Mouse (Mus musculus): Measurements from ENCODE around the gene Olfr1133. TPM values are rescaled to one million over a fixed set of nuclear protein-coding genes. Genes with fewer than 3 reads are reported as not detected.

Olfr1133 gene
- polyA plus RNA-seq, 1 experiment from 2014 or later: not detected

Other genes starting within 250 kb of the Olfr1133 start
- not detected in 2 replicates for gene Olfr1123, start 230.7 kb downstream of the Olfr1133 start, polyA plus RNA-seq (2014; fragmentation: Nextera tagmentation; extraction: Ambion mirVana)
- 0.09 and 0.21 TPM in 2 replicates for gene Olfr1124, start 217.1 kb downstream of the Olfr1133 start, polyA plus RNA-seq (2014; fragmentation: Nextera tagmentation; extraction: Ambion mirVana)
- not detected in 2 replicates for gene Olfr1126, start 193.4 kb downstream of the Olfr1133 start, polyA plus RNA-seq (2014; fragmentation: Nextera tagmentation; extraction: Ambion mirVana)
- not detected in 2 replicates for gene Pramel7, start 150.3 kb downstream of the Olfr1133 start, polyA plus RNA-seq (2014; fragmentation: Nextera tagmentation; extraction: Ambion mirVana)
- gene Pramel6, start 140.8 kb downstream of the Olfr1133 start, polyA plus RNA-seq (2014; fragmentation: Nextera tagmentation; extraction: Ambion mirVana): not detected in 2 replicates
- not detected in 2 replicates for gene Olfr153, start 115.6 kb downstream of the Olfr1133 start, polyA plus RNA-seq (2014; fragmentation: Nextera tagmentation; extraction: Ambion mirVana)
- not detected in 2 replicates for gene Olfr1128, start 101.8 kb downstream of the Olfr1133 start, polyA plus RNA-seq (2014; fragmentation: Nextera tagmentation; extraction: Ambion mirVana)
- not detected in 2 replicates for gene Olfr1129, start 73.5 kb downstream of the Olfr1133 start, polyA plus RNA-seq (2014; fragmentation: Nextera tagmentation; extraction: Ambion mirVana)
- not detected in 2 replicates for gene Olfr1130, start 41.2 kb downstream of the Olfr1133 start, polyA plus RNA-seq (2014; fragmentation: Nextera tagmentation; extraction: Ambion mirVana)
- not detected in 2 replicates for gene Olfr1131, start 20.3 kb downstream of the Olfr1133 start, polyA plus RNA-seq (2014; fragmentation: Nextera tagmentation; extraction: Ambion mirVana)
- not detected in 2 replicates for gene Olfr1132, start 9.8 kb downstream of the Olfr1133 start, polyA plus RNA-seq (2014; fragmentation: Nextera tagmentation; extraction: Ambion mirVana)
- gene Olfr1134, start 11.1 kb upstream of the Olfr1133 start, polyA plus RNA-seq (2014; fragmentation: Nextera tagmentation; extraction: Ambion mirVana): not detected in 2 replicates
- gene Olfr1135, start 26.3 kb upstream of the Olfr1133 start, polyA plus RNA-seq (2014; fragmentation: Nextera tagmentation; extraction: Ambion mirVana): not detected in 2 replicates
- not detected in 2 replicates for gene Olfr1136, start 46.6 kb upstream of the Olfr1133 start, polyA plus RNA-seq (2014; fragmentation: Nextera tagmentation; extraction: Ambion mirVana)
- gene Olfr1137, start 65.8 kb upstream of the Olfr1133 start, polyA plus RNA-seq (2014; fragmentation: Nextera tagmentation; extraction: Ambion mirVana): not detected in 2 replicates
- gene Olfr1138, start 92.6 kb upstream of the Olfr1133 start, polyA plus RNA-seq (2014; fragmentation: Nextera tagmentation; extraction: Ambion mirVana): not detected in 2 replicates
- not detected in 2 replicates for gene Olfr1140, start 96.4 kb upstream of the Olfr1133 start, polyA plus RNA-seq (2014; fragmentation: Nextera tagmentation; extraction: Ambion mirVana)
- gene Olfr1141, start 106.6 kb upstream of the Olfr1133 start, polyA plus RNA-seq (2014; fragmentation: Nextera tagmentation; extraction: Ambion mirVana): not detected in 2 replicates
- gene Olfr152, start 132.1 kb upstream of the Olfr1133 start, polyA plus RNA-seq (2014; fragmentation: Nextera tagmentation; extraction: Ambion mirVana): not detected in 2 replicates
- not detected in 2 replicates for gene Olfr1143, start 153.2 kb upstream of the Olfr1133 start, polyA plus RNA-seq (2014; fragmentation: Nextera tagmentation; extraction: Ambion mirVana)
- not detected in 2 replicates for gene Olfr1145, start 162.4 kb upstream of the Olfr1133 start, polyA plus RNA-seq (2014; fragmentation: Nextera tagmentation; extraction: Ambion mirVana)
- gene Olfr1148, start 183.2 kb upstream of the Olfr1133 start, polyA plus RNA-seq (2014; fragmentation: Nextera tagmentation; extraction: Ambion mirVana): not detected in 2 replicates
- gene Olfr1150-ps1, start 196.6 kb upstream of the Olfr1133 start, polyA plus RNA-seq (2014; fragmentation: Nextera tagmentation; extraction: Ambion mirVana): not detected in 2 replicates
- gene Olfr1151, start 208.5 kb upstream of the Olfr1133 start, polyA plus RNA-seq (2014; fragmentation: Nextera tagmentation; extraction: Ambion mirVana): not detected in 2 replicates
- 0.03 TPM in 1 of 2 replicates, not detected in the other for gene Olfr1152, start 219.1 kb upstream of the Olfr1133 start, polyA plus RNA-seq (2014; fragmentation: Nextera tagmentation; extraction: Ambion mirVana)
- not detected in 2 replicates for gene Olfr1153, start 247.6 kb upstream of the Olfr1133 start, polyA plus RNA-seq (2014; fragmentation: Nextera tagmentation; extraction: Ambion mirVana)